Mouse (Mus musculus) kidney, adult 11 months (tissue): Measurements from ENCODE around the gene Krtap26-1.

Experiments
- DNase-seq: peaks from one replicate; pipeline ENCODE4 v3.0.0; 2022

Krtap26-1 gene

GRCm38 (mm10) chr16:88647358-88647846 lies at the start of gene Krtap26-1:
Gene Krtap26-1, minus strand, starts transcription at chr16:88647796.
- no peak for DNase-seq

- no peak for DNase-seq
These were observed 48.7 kb upstream of the Krtap26-1 start for GRCm38 (mm10) chr16:88696256-88696655.

- DNase-seq, result no peak
These were observed 33.7 kb upstream of the Krtap26-1 start for GRCm38 (mm10) chr16:88681282-88681681.

- DNase-seq, result no peak
These were observed 31.5 kb upstream of the Krtap26-1 start for GRCm38 (mm10) chr16:88679099-88679498.

- no peak for DNase-seq
These were observed 24.0 kb upstream of the Krtap26-1 start, which contains the start of gene Krtap27-1 for GRCm38 (mm10) chr16:88671571-88671970. Gene Krtap27-1, minus strand, starts transcription at chr16:88671671.

- no peak for DNase-seq
These were observed 9.8 kb upstream of the Krtap26-1 start for GRCm38 (mm10) chr16:88657426-88657825.

GRCm38 (mm10) chr16:88651952-88652351 lies 4.4 kb upstream of the Krtap26-1 start:
- peak; percentile 19 for DNase-seq

GRCm38 (mm10) chr16:88651082-88651481 lies 3.5 kb upstream of the Krtap26-1 start:
- no peak for DNase-seq

GRCm38 (mm10) chr16:88646366-88647111 lies 1.1 kb downstream of the Krtap26-1 start:
- DNase-seq, result no peak

- no peak for DNase-seq
These were observed 7.5 kb downstream of the Krtap26-1 start for GRCm38 (mm10) chr16:88640053-88640452.

- peak; percentile 55 for DNase-seq
These were observed 12.5 kb downstream of the Krtap26-1 start for GRCm38 (mm10) chr16:88635142-88635541.

GRCm38 (mm10) chr16:88631474-88631873 lies 16.1 kb downstream of the Krtap26-1 start:
- DNase-seq, result peak; percentile 83

GRCm38 (mm10) chr16:88627566-88627965 lies 20.0 kb downstream of the Krtap26-1 start, which contains the start of gene 2310079G19Rik:
Gene 2310079G19Rik, minus strand, starts transcription at chr16:88627666.
- no peak for DNase-seq

- no peak for DNase-seq
These were observed 34.9 kb downstream of the Krtap26-1 start for GRCm38 (mm10) chr16:88612712-88613111.

GRCm38 (mm10) chr16:88611922-88612321 lies 35.7 kb downstream of the Krtap26-1 start, which contains the start of gene Krtap24-1:
Gene Krtap24-1, minus strand, starts transcription at chr16:88612279.
- DNase-seq, result no peak

- DNase-seq, result no peak
These were observed 43.0 kb downstream of the Krtap26-1 start for GRCm38 (mm10) chr16:88604570-88604969.

- no peak for DNase-seq
These were observed 45.1 kb downstream of the Krtap26-1 start for GRCm38 (mm10) chr16:88602464-88602863.

- no peak for DNase-seq
These were observed 47.3 kb downstream of the Krtap26-1 start for GRCm38 (mm10) chr16:88600303-88600702.

GRCm38 (mm10) chr16:88599504-88600237 lies 47.9 kb downstream of the Krtap26-1 start:
- DNase-seq, result no peak
